Mouse (Mus musculus): Measurements from ENCODE around the gene C130050O18Rik. TPM values are rescaled to one million over a fixed set of nuclear protein-coding genes. Genes with fewer than 3 reads are reported as not detected.

Gene C130050O18Rik
- total and polyA plus RNA-seq, 2 experiments from 2014 or later: 0.34 TPM; not detected in 1

GRCm38 (mm10) chr5:139460384-139461067, 55.4 kb downstream of the C130050O18Rik start, which contains the start of gene 3110082I17Rik:
TSS of gene 3110082I17Rik (minus strand) at chr5:139460527.
- Histone ChIP-seq H3K4me2 (ENCODE audit: low read depth, low read length) (peak within 1 kb of the TSS; percentile 61), H3K9me3 (ENCODE audit: low read length) (no peaks in the 10 kb centered on the region), H3K9ac (replicated peaks; ENCODE audit: low read length) (peak within 1 kb of the TSS; percentile 43), H3K4me3 (ENCODE audit: low read length) (peak within 1 kb of the TSS; percentile 50), H3K36me3 (ENCODE audit: insufficient read depth, low read length) (no peaks in the 10 kb centered on the region), H3K4me1 (ENCODE audit: insufficient read depth, low read length) (0 out of 2 replicates have a peak, but pooled peaks cover 6% of the 10 kb centered on the region), H3K27me3 (ENCODE audit: insufficient read depth, low read length) (no peaks in the 10 kb centered on the region), H3K27ac (no peak within 1 kb of the TSS)
- WGBS: 3% methylated on average over 42 of the region's 42 CpGs
- peak; percentile 99 for ATAC-seq
- TF ChIP-seq CTCF (IDR thresholded peaks at IDR 0.05; ENCODE audit: low read depth): no peak
- DNase-seq (ENCODE audit: low spot score): peak; percentile 99

DNA sequence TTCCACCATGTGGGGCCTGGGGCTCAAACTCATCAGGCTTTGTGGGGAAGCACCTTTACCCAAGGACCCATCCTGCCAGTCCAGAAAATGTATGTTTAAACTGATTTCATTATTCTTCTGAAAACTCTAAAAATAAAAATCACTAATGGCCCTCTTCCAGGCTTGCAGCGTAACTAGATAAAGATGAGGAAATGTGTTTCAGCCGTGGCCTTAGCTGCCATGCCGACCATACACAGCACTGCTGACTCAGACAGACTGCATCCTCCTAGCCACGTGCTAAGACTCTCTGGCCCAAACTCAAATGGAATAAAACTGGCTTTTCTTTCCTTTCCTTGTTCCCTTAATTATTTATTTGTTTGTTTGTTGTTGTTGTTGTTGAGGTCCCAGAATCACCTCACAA, 59.8 kb downstream of the C130050O18Rik start:
- H3K27me3 ChIP-seq (ENCODE audit: insufficient read depth, low read length): no peaks in the 10 kb centered on the region
- DNase-seq (ENCODE audit: low spot score) (no peak), ATAC-seq (no peak)
- no peak overlapping the region for H3K9ac ChIP-seq (replicated peaks; ENCODE audit: low read length)
- H3K4me2 ChIP-seq (ENCODE audit: low read depth, low read length): no peak overlapping the region
- H3K9me3 ChIP-seq (ENCODE audit: low read length): no peaks in the 10 kb centered on the region
- no peak overlapping the region for H3K4me3 ChIP-seq (ENCODE audit: low read length)
- no peak overlapping the region for H3K27ac ChIP-seq
- no peak for TF ChIP-seq CTCF (IDR thresholded peaks at IDR 0.05; ENCODE audit: low read depth)
- H3K36me3 ChIP-seq (ENCODE audit: insufficient read depth, low read length): no peaks in the 10 kb centered on the region
- 68% methylated on average over 4 of the region's 4 CpGs for WGBS
- no peaks in the 10 kb centered on the region for H3K4me1 ChIP-seq (ENCODE audit: insufficient read depth, low read length)

MicroRNAs encoded within 50 kb of the gene (microRNA counts, 519-probe panel; counts per million panel counts)
- microRNA mmu-miR-339-3p (not detected), microRNA mmu-miR-339-5p (not detected)

Small RNA genes lying within 50 kb of the gene (microRNA-seq; reads per million reads assigned to microRNA genes)
- 343 to 438 reads per million in 2 experiments for gene Mir339

Other genes starting within 250 kb of the C130050O18Rik start
- 52.7 and 78.5 TPM in 2 replicates for gene Sun1, start 204.6 kb upstream of the C130050O18Rik start, total RNA-seq (2014; rRNA removed)
- 33.9 and 36.2 TPM in 2 replicates for gene Sun1, start 204.6 kb upstream of the C130050O18Rik start, polyA plus RNA-seq (2015; fragmentation: Nextera tagmentation; extraction: Ambion mirVana)
- 49.2 and 52.7 TPM in 2 replicates for gene Get4, start 153.0 kb upstream of the C130050O18Rik start, total RNA-seq (2014; rRNA removed)
- gene Get4, start 153.0 kb upstream of the C130050O18Rik start, polyA plus RNA-seq (2015; fragmentation: Nextera tagmentation; extraction: Ambion mirVana): 136 and 141 TPM in 2 replicates
- gene Adap1, start 79.7 kb upstream of the C130050O18Rik start, total RNA-seq (2014; rRNA removed): 241 and 242 TPM in 2 replicates
- 123 and 128 TPM in 2 replicates for gene Adap1, start 79.7 kb upstream of the C130050O18Rik start, polyA plus RNA-seq (2015; fragmentation: Nextera tagmentation; extraction: Ambion mirVana)
- gene Cox19, start 53.9 kb upstream of the C130050O18Rik start, total RNA-seq (2014; rRNA removed): 93.7 and 106 TPM in 2 replicates
- gene Cox19, start 53.9 kb upstream of the C130050O18Rik start, polyA plus RNA-seq (2015; fragmentation: Nextera tagmentation; extraction: Ambion mirVana): 86.3 and 91.0 TPM in 2 replicates
- gene Cyp2w1, start 52.7 kb upstream of the C130050O18Rik start, total RNA-seq (2014; rRNA removed): not detected in 2 replicates
- gene Cyp2w1, start 52.7 kb upstream of the C130050O18Rik start, polyA plus RNA-seq (2015; fragmentation: Nextera tagmentation; extraction: Ambion mirVana): not detected in 2 replicates
- 8.1 and 10.1 TPM in 2 replicates for gene Gpr146, start 27.6 kb upstream of the C130050O18Rik start, total RNA-seq (2014; rRNA removed)
- gene Gpr146, start 27.6 kb upstream of the C130050O18Rik start, polyA plus RNA-seq (2015; fragmentation: Nextera tagmentation; extraction: Ambion mirVana): 3.7 and 4.4 TPM in 2 replicates
- 5.8 and 9.6 TPM in 2 replicates for gene Gper1, start 17.9 kb downstream of the C130050O18Rik start, total RNA-seq (2014; rRNA removed)
- gene Gper1, start 17.9 kb downstream of the C130050O18Rik start, polyA plus RNA-seq (2015; fragmentation: Nextera tagmentation; extraction: Ambion mirVana): 5.6 and 6.2 TPM in 2 replicates
- 6.1 and 12.8 TPM in 2 replicates for gene 3110082I17Rik, start 55.2 kb downstream of the C130050O18Rik start, total RNA-seq (2014; rRNA removed)
- gene 3110082I17Rik, start 55.2 kb downstream of the C130050O18Rik start, polyA plus RNA-seq (2015; fragmentation: Nextera tagmentation; extraction: Ambion mirVana): 17.1 and 18.2 TPM in 2 replicates
- 55.2 and 61.1 TPM in 2 replicates for gene Zfand2a, start 79.3 kb downstream of the C130050O18Rik start, total RNA-seq (2014; rRNA removed)
- gene Zfand2a, start 79.3 kb downstream of the C130050O18Rik start, polyA plus RNA-seq (2015; fragmentation: Nextera tagmentation; extraction: Ambion mirVana): 19.4 and 26.2 TPM in 2 replicates
- gene Uncx, start 138.2 kb downstream of the C130050O18Rik start, total RNA-seq (2014; rRNA removed): 31.3 and 47.0 TPM in 2 replicates
- gene Uncx, start 138.2 kb downstream of the C130050O18Rik start, polyA plus RNA-seq (2015; fragmentation: Nextera tagmentation; extraction: Ambion mirVana): 30.6 and 34.6 TPM in 2 replicates